In genomic region chrX:101221834-101222795, GRCm38 (mm10) we compare ENCODE assay signal across 8 mouse cellular contexts. TPM values are rescaled to one million over a fixed set of nuclear protein-coding genes. Genes with fewer than 3 reads are reported as not detected.
A peak's percentile ranks its signal among the peaks of the same experiment; 100 is the strongest.
DNase-seq lines count a peak whose midpoint lies in the region; ATAC-seq lines count a peak whose summit lies in the region.

TSS of gene Snx12 (minus strand) at chrX:101222563.

- peaks cover 17% of the 10 kb centered on the region; the same call in 1 of the 2 replicates for H3K27me3 ChIP-seq in heart, embryonic 10.5 days (ENCODE audit: insufficient read depth, poor library complexity, severe bottlenecking)
- H3K27me3 ChIP-seq in kidney, embryonic 15.5 days: peaks cover 35% of the 10 kb centered on the region

- peak; percentile 92 for ATAC-seq in erythroblast, adult 5-6 weeks (replicated peaks; ENCODE audit: low FRiP score, poor library complexity, severe bottlenecking)
- ATAC-seq in kidney, embryonic 15.5 days (replicated peaks; ENCODE audit: low FRiP score): peak; percentile 96
- peak; percentile 100 for ATAC-seq in monocyte, adult 5-6 weeks (replicated peaks; ENCODE audit: insufficient number of reproducible peaks, low FRiP score, low TSS enrichment, poor library complexity, severe bottlenecking)

- no peaks in the 10 kb centered on the region for H3K9me3 ChIP-seq in heart, embryonic 10.5 days
- no peaks in the 10 kb centered on the region for H3K9me3 ChIP-seq in kidney, embryonic 15.5 days (replicated peaks)

- peak within 1 kb of the TSS; percentile 48 for H3K9ac ChIP-seq in kidney, embryonic 15.5 days

- H3K4me3 ChIP-seq in heart, embryonic 10.5 days: peak within 1 kb of the TSS; percentile 63
- peak within 1 kb of the TSS; percentile 59 for H3K4me3 ChIP-seq in kidney, embryonic 15.5 days (replicated peaks)

- 17% methylated on average over 55 of the region's 55 CpGs for WGBS in heart, embryonic 10.5 days
- 23% methylated on average over 55 of the region's 55 CpGs for WGBS in kidney, embryonic 15.5 days

- no peaks in the 10 kb centered on the region for H3K4me1 ChIP-seq in heart, embryonic 10.5 days
- H3K4me1 ChIP-seq in kidney, embryonic 15.5 days: 0 out of 2 replicates have a peak, but pooled peaks cover 4% of the 10 kb centered on the region

- peak within 1 kb of the TSS; percentile 58 for H3K4me2 ChIP-seq in kidney, embryonic 15.5 days

- peak; percentile 86 to 88 for DNase-seq in B cell, adult 2 months
- peak; percentile 98 for DNase-seq in brain, adult 2 months (ENCODE audit: low read depth, low spot score)
- peak; percentile 91 for DNase-seq in heart, embryonic 10.5 days (ENCODE audit: low spot score)
- DNase-seq in liver: peak; percentile 83
- DNase-seq in spleen, postnatal 4 days (ENCODE audit: low spot score in 2 of 2): peak; percentile 75 to 87

- H3K27ac ChIP-seq in heart, embryonic 10.5 days: peak within 1 kb of the TSS; percentile 89
- peak within 1 kb of the TSS; percentile 81 for H3K27ac ChIP-seq in kidney, embryonic 15.5 days

- H3K36me3 ChIP-seq in heart, embryonic 10.5 days: no peaks in the 10 kb centered on the region
- no peaks in the 10 kb centered on the region for H3K36me3 ChIP-seq in kidney, embryonic 15.5 days

RNA-seq across cellular contexts. Expression of gene Snx12, which starts in this region (rescaled TPM):
- total RNA-seq in erythroblast, adult 5-6 weeks (2015; ENCODE audit: low replicate concordance): 13.8 and 18.1 TPM in 2 replicates
- 11.3 and 14.0 TPM in 2 replicates for total RNA-seq in erythroblast, adult 5-6 weeks (2017; ENCODE audit: low replicate concordance)
- 56.4 and 56.9 TPM in 2 replicates for polyA plus RNA-seq in heart, embryonic 10.5 days (2016; fragmentation: Nextera tagmentation; extraction: Ambion mirVana)
- 53.1 and 53.5 TPM in 2 replicates for polyA plus RNA-seq in kidney, embryonic 15.5 days (2015; fragmentation: Nextera tagmentation; extraction: Ambion mirVana)
- 47.5 to 52.9 TPM (median 49.3 TPM) in 3 replicates for total RNA-seq in monocyte, adult 5-6 weeks (2017)

Comparison
In these comparisons a context has a peak if more than half of its experiments do, and no peak if none do; other contexts are left out.
1. Peak in every context shown above with its lines: DNase-seq, ATAC-seq, H3K4me3 ChIP-seq and H3K27ac ChIP-seq.